In genomic region chr1:152088030-152088429, GRCm38 (mm10) we compare ENCODE assay signal across 11 mouse cellular contexts. TPM values are rescaled to one million over a fixed set of nuclear protein-coding genes. Genes with fewer than 3 reads are reported as not detected.
DNase-seq lines count a peak whose midpoint lies in the region; ATAC-seq and TF ChIP-seq lines count a peak whose summit lies in the region.
"Had no signal": no experiment of that assay in that cellular context is flagged by ENCODE, and none has a peak within 500 bp of the region (broad histone marks: within the 10 kb centered on the region; RNA-seq: fewer than 3 reads in every experiment).

No protein-coding gene starts in this region.

- no peak overlapping the region; the same call in 1 of the 2 replicates for H3K9ac ChIP-seq in heart, embryonic 12.5 days
- H3K9ac ChIP-seq in forebrain, embryonic 15.5 days (replicated peaks): 0 out of 2 replicates have a peak overlapping the region, but pooled peaks have one; percentile 95
- no peak overlapping the region for H3K9ac ChIP-seq in liver, embryonic 16.5 days (ENCODE audit: low read depth, low read length)
- H3K9ac ChIP-seq: liver, embryonic 14.5 days had no signal

- H3K9me3 ChIP-seq in heart, embryonic 12.5 days (replicated peaks): no peaks in the 10 kb centered on the region
- H3K9me3 ChIP-seq in forebrain, embryonic 15.5 days: no peaks in the 10 kb centered on the region
- H3K9me3 ChIP-seq in liver, embryonic 16.5 days (replicated peaks; ENCODE audit: control insufficient read depth, low read length): no peaks in the 10 kb centered on the region

- H3K4me2 ChIP-seq in heart, embryonic 12.5 days: peak overlapping the region; percentile 87
- H3K4me2 ChIP-seq in forebrain, embryonic 15.5 days (replicated peaks): peak overlapping the region; percentile 81
- H3K4me2 ChIP-seq in liver, embryonic 16.5 days (ENCODE audit: low read depth, low read length): 0 out of 2 replicates have a peak overlapping the region, but pooled peaks have one; percentile 3

- no peaks in the 10 kb centered on the region for H3K27me3 ChIP-seq in heart, embryonic 12.5 days (replicated peaks)
- H3K27me3 ChIP-seq in forebrain, embryonic 15.5 days: no peaks in the 10 kb centered on the region
- peaks cover 47% of the 10 kb centered on the region for H3K27me3 ChIP-seq in liver, embryonic 16.5 days (ENCODE audit: control insufficient read depth, insufficient read depth, low read depth, low read length)
- H3K27me3 ChIP-seq in thymus, adult 2 months (ENCODE audit: control insufficient read depth, insufficient read depth, low read length): no peaks in the 10 kb centered on the region

- WGBS in heart, embryonic 12.5 days: 71% methylated on average over 5 of the region's 5 CpGs
- 44% methylated on average over 5 of the region's 5 CpGs for WGBS in forebrain, embryonic 15.5 days
- 59% methylated on average over 5 of the region's 5 CpGs for WGBS in liver, embryonic 16.5 days (ENCODE audit: insufficient replicate concordance)
- WGBS in thymus, adult 2 months: 86% methylated on average over 5 of the region's 5 CpGs

- ATAC-seq in heart, embryonic 12.5 days (ENCODE audit: insufficient number of reproducible peaks, low FRiP score): no peak
- ATAC-seq in forebrain, embryonic 15.5 days (replicated peaks): no peak
- no peak for ATAC-seq in liver, embryonic 16.5 days (ENCODE audit: low read depth)
- ATAC-seq: activated CD4-positive, CD25-positive, alpha-beta regulatory T cell, adult 4 months had no signal

- TF ChIP-seq POLR2A in brain, embryonic 14.5 days (IDR thresholded peaks at IDR 0.05; ENCODE audit: borderline replicate concordance, extremely low read depth, insufficient read depth, insufficient read length, poor library complexity, severe bottlenecking): no peak
- TF ChIP-seq POLR2A in thymus, adult 2 months (IDR thresholded peaks at IDR 0.05; ENCODE audit: control insufficient read depth, extremely low read depth, insufficient read depth, low read length, poor library complexity): no peak

- H3K36me3 ChIP-seq in heart, embryonic 12.5 days: no peaks in the 10 kb centered on the region
- H3K36me3 ChIP-seq in forebrain, embryonic 15.5 days: no peaks in the 10 kb centered on the region
- H3K36me3 ChIP-seq in liver, embryonic 16.5 days (ENCODE audit: control insufficient read depth, insufficient read depth): no peaks in the 10 kb centered on the region
- H3K36me3 ChIP-seq in thymus, adult 2 months (ENCODE audit: control insufficient read depth, insufficient read depth, low read length): no peaks in the 10 kb centered on the region

- no peak for TF ChIP-seq CTCF in brain, embryonic 14.5 days (IDR thresholded peaks at IDR 0.05; ENCODE audit: borderline replicate concordance, extremely low read depth, insufficient read depth, insufficient read length)
- no peak for TF ChIP-seq CTCF in thymus, adult 2 months (IDR thresholded peaks at IDR 0.05; ENCODE audit: borderline replicate concordance, control insufficient read depth, extremely low read depth, insufficient read depth, low read length, poor library complexity)

- peak overlapping the region; percentile 93 for H3K4me3 ChIP-seq in heart, embryonic 12.5 days
- H3K4me3 ChIP-seq in forebrain, embryonic 15.5 days: peak overlapping the region; percentile 96
- H3K4me3 ChIP-seq in liver, embryonic 16.5 days (ENCODE audit: low read depth, low read length): no peak overlapping the region
- no peak overlapping the region for H3K4me3 ChIP-seq in thymus, adult 2 months (ENCODE audit: control insufficient read depth, insufficient read depth, low read length)

- no peak for DNase-seq in heart, adult 9 months (ENCODE audit: low spot score in 2 of 2)
- DNase-seq in brain, embryonic 14.5 days (ENCODE audit: low read depth): peak; percentile 47
- no peak for DNase-seq in thymus, adult 2 months
- DNase-seq in adrenal gland, postnatal 10 days: no peak
- DNase-seq in right cerebral cortex, postnatal 4 days: no peak
- DNase-seq: thymus, postnatal 36 days had no signal

- peaks cover 51% of the 10 kb centered on the region for H3K4me1 ChIP-seq in heart, embryonic 12.5 days (replicated peaks)
- peaks cover 49% of the 10 kb centered on the region for H3K4me1 ChIP-seq in forebrain, embryonic 15.5 days
- H3K4me1 ChIP-seq in liver, embryonic 16.5 days (ENCODE audit: control insufficient read depth, low read depth, low read length): peaks cover 3% of the 10 kb centered on the region
- peaks cover 26% of the 10 kb centered on the region for H3K4me1 ChIP-seq in thymus, adult 2 months (replicated peaks; ENCODE audit: control insufficient read depth, insufficient read depth, low read length)

- peak overlapping the region; percentile 86; the same call in 1 of the 2 replicates for H3K27ac ChIP-seq in heart, embryonic 12.5 days (ENCODE audit: poor library complexity, severe bottlenecking)
- H3K27ac ChIP-seq in forebrain, embryonic 15.5 days (replicated peaks): no peak overlapping the region
- no peak overlapping the region for H3K27ac ChIP-seq in liver, embryonic 16.5 days (ENCODE audit: low read length)
- no peak overlapping the region for H3K27ac ChIP-seq in thymus, adult 2 months (ENCODE audit: control insufficient read depth, insufficient read depth, low read length)
- H3K27ac ChIP-seq: liver, embryonic 14.5 days had no signal

RNA-seq across cellular contexts. Expression of gene 1700025G04Rik, which starts 1.9 kb away (rescaled TPM):
- polyA plus RNA-seq in heart, embryonic 12.5 days (2016; fragmentation: Nextera tagmentation; extraction: Ambion mirVana): 28.4 and 30.3 TPM in 2 replicates
- 20.4 and 26.3 TPM in 2 replicates for polyA plus RNA-seq in brain, embryonic 14.5 days (2012; rRNA removed)
- 41.2 TPM in 2 replicates for polyA plus RNA-seq in forebrain, embryonic 15.5 days (2015; fragmentation: Nextera tagmentation; extraction: Ambion mirVana)
- polyA plus RNA-seq in liver, embryonic 16.5 days (2015; fragmentation: Nextera tagmentation; extraction: Ambion mirVana): 2.0 and 2.3 TPM in 2 replicates
- 4.1 and 5.0 TPM in 2 replicates for polyA plus RNA-seq in thymus, adult 2 months (2012; rRNA removed)
- total RNA-seq in adrenal gland, postnatal 10 days (2021): 10 to 100 TPM; 58.3 to 68.1 TPM

Comparison
In these comparisons a context has a peak if more than half of its experiments do, and no peak if none do; other contexts are left out.
1. H3K4me2 ChIP-seq: peak in every context shown above with its lines; median percentile 87 in heart, embryonic 12.5 days; 81 in forebrain, embryonic 15.5 days; 3 in liver, embryonic 16.5 days.
2. H3K4me3 ChIP-seq: peak in heart, embryonic 12.5 days (single experiment) and forebrain, embryonic 15.5 days (single experiment); none in liver, embryonic 16.5 days (single experiment) and thymus, adult 2 months (single experiment).